Mouse (Mus musculus) lung, postnatal 10 days (tissue): Measurements from ENCODE around the gene Vmn1r202.
"Not testable (repeated sequence)": the region's sequence is repeated elsewhere in the genome, so short reads cannot be mapped to it uniquely, and the experiment has no call there.

Experiments
- DNase-seq: peaks from one replicate; pipeline ENCODE4 v3.0.0; 2021

Gene Vmn1r202

DNA sequence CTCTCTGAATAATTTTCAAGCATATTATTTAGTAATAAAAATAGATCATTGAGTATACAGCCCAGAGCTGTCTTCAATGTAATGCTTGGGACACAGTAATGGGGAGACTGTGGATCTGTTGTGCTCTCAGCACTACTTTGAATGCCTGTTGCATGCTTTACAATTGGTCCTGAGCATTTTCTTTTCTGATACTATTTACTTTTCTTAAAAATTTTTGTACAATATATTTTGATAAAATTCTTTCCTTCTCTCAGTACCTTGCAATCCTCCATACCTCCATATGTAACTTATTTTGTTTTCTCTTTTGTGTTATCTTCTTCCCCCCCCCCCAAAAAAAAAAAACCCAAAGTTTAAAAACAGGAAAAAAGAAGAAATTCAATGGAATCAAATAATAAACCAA, at the start of gene Vmn1r202:
Gene Vmn1r202 (minus strand): TSS at position 101 of the 400 bp plus-strand sequence.
- DNase-seq = no peak

DNA sequence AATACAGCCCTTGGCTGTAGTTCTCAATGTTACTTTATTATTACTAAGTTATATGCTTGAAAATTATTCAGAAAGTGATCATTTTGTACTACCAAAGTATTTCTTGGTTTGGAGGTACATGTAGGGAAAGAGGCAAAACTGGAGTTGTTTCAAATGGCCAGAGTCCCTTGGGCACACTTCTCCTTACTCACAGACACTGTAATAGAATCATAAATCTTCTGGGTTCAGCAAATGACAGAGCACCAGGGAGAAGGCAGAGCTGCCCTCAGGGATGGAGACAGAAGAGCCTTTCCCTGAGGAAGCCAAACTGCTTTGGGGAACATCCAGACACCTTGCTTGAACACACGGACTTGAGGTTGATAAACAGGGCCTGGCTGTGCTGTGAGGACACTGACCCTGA, 47.7 kb upstream of the Vmn1r202 start, which contains the start of gene Vmn1r204:
Gene Vmn1r204 (plus strand): TSS at position 301 of the 400 bp plus-strand sequence.
- not testable (repeated sequence) for DNase-seq

DNA sequence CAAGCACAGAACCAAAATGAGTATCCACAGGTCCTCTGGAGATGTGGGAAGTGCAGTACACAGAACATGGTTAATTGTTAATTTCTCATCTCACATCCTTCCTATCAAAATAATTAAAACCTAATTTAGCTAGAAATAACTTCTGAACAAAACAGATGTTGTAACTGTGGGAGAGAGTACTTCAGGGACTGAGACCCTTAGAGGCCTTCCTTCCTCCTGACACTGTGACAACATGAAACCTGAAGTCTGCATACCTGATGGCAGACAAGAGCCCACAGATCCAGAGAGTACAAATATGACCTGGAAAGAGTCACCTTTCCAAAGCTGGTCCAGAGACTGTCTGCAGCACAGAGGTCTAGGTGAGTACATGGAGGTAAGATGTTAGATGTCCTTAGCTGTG, 12.6 kb upstream of the Vmn1r202 start, which contains the start of gene Vmn1r203:
Gene Vmn1r203 (plus strand): TSS at position 301 of the 400 bp plus-strand sequence.
- DNase-seq = no peak

DNA sequence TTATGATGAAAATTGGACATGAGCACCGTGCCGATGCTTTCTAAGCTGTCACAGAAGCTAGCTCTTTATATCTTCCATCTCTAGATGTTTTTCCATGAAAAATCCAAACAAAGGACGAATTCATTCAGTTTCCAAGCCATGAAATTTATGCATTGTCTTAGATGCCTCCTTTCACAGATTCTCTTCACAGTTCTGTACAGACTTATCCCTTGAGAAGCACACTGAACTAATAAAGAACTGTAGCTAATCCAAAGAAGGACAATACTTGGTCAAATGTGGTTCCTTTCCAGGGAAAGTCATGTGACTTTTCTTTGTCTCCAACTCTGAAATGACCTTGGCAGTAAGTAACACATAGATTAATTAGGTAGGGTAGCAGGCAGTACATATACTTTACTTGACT, 2.8 kb downstream of the Vmn1r202 start:
- DNase-seq = no peak

DNA sequence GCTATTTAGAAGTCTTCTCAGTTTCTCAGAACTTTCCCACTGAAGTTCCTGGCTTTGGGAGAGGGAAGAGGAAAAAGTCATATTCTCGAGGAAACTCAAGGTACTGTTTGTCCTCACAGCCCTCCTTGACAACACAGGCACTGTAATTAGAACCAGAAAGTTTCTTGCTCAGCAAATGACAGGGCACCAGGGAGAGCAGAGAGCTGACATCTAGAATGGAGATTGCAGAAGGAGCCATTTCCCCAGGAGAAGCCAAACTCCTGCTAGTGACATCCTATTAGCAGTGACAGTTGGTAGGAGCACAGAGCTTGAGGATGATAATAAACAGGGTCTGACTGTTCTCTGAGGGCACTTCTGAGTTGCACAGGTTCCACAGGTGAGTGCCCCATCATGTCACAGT, 33.6 kb downstream of the Vmn1r202 start, which contains the start of gene Vmn1r201:
Gene Vmn1r201 (plus strand): TSS at position 301 of the 400 bp plus-strand sequence.
- no peak for DNase-seq

DNA sequence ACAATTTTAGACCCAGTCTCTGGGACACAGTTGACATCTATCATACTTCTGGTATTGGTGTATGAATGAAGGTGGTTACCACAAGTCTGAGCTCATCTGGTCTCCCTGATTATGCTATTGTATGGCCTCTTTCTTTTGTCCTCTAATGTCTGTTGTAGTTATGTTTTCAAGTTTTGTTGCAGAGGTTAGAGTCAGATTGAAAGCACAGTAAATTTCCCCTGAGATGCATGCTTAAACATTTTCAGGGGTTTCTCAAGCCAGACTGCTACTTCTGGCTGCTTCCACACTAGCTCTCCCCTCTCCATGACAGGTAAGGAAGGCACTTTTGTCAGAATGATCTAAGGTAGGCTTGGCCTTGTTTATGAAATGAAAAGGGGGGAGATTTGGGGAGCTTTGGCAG, 50.0 kb downstream of the Vmn1r202 start:
- DNase-seq = no peak
